Mouse (Mus musculus) olfactory bulb, adult 2 months (tissue): ENCODE measurements around the gene Ano8.

Source experiments
- CTCF ChIP-seq: fragments of 200-500 bp; IDR thresholded peaks from 2 replicates; pipeline ENCODE4 v1.5.1; 2012; ENCODE audit warnings: low read depth, mild to moderate bottlenecking, low read length, moderate library complexity; ENCODE audit not compliant: insufficient read depth
- POLR2A ChIP-seq: fragments of 200-500 bp; IDR thresholded peaks from 2 replicates; pipeline ENCODE4 v1.6.1; 2012; ENCODE audit warnings: mild to moderate bottlenecking, low read depth, low read length, moderate library complexity; ENCODE audit not compliant: insufficient read depth

GRCm38 (mm10) chr8:71486136-71486529 lies 370 bp upstream of the Ano8 start:
- TF ChIP-seq POLR2A (no peak), CTCF (no peak)
